Mouse (Mus musculus) cortical plate, adult 2 months (tissue): ENCODE measurements around the gene Aqp1. TPM values are rescaled to one million over a fixed set of nuclear protein-coding genes. Genes with fewer than 3 reads are reported as not detected.

ENCODE experiments used
- H3K27ac ChIP-seq: fragments of 200-500 bp; 2 replicates; pipeline ENCODE4 v1.5.1; 2012; ENCODE audit warnings: low read length, control low read depth, inconsistent platforms; ENCODE audit not compliant: insufficient read depth
- H3K4me1 ChIP-seq: fragments of 200-500 bp; 2 replicates; pipeline ENCODE4 v1.6.1; 2011; ENCODE audit warnings: low read length; ENCODE audit not compliant: control insufficient read depth, insufficient read depth
- H3K4me3 ChIP-seq: fragments of 200-500 bp; 2 replicates; pipeline ENCODE4 v1.5.1; 2011; ENCODE audit warnings: mild to moderate bottlenecking, low read length, control low read depth; ENCODE audit not compliant: insufficient read depth
- CTCF ChIP-seq: fragments of 200-500 bp; IDR thresholded peaks from 2 replicates; pipeline ENCODE4 v1.5.1; 2011; ENCODE audit warnings: mild to moderate bottlenecking, control low read depth, low read length; ENCODE audit not compliant: insufficient read depth; ENCODE audit errors: extremely low read depth
- POLR2A ChIP-seq: fragments of 200-500 bp; IDR thresholded peaks from 2 replicates; pipeline ENCODE4 v1.6.1; 2011; ENCODE audit warnings: mild to moderate bottlenecking, low read length, control low read depth; ENCODE audit not compliant: insufficient read depth; ENCODE audit errors: extremely low read depth
- polyA plus RNA-seq: library from polyadenylated mRNA; depleted of rRNA; stranded (reverse); fragments of >200 nt; gene quantifications from 2 replicates; pipeline ENCODE4 v1.2.3, GENCODE M21; 2012; rRNA removed

The Aqp1 gene
- 0.64 and 0.98 TPM in 2 replicates for polyA plus RNA-seq

DNA sequence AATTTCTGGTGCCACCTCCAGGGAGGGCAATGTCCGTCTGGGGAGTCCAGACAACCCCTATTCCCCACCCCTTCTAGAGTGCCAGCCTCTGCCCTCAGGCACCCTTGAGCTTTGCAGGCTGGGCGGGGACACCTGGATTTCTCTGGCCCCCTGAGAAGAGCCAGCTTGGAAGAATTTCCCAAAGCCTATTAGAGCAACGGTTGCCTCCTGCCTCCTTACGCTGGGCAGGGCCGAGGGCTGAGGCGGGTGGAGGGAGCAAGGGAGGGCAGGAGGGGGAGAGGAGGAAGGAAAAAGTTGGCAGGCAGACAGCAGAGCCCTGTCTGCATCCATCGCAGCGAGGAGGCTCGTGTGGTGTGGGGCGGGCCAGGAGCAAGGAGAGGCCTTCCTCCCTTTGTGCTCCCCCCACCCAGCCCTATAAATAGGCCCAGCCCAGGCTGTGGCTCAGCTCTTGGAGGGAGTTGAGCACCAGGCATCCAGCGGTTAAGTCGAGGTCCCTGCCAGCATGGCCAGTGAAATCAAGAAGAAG is at the start of gene Aqp1:
Gene Aqp1, plus strand, starts transcription at position 444 of the 526 bp plus-strand sequence.
- Histone ChIP-seq H3K4me1 (no peaks in the 10 kb centered on the region), H3K27ac (no peak within 1 kb of the TSS), H3K4me3 (no peak within 1 kb of the TSS)
- TF ChIP-seq POLR2A (no peak), CTCF (no peak)

DNA sequence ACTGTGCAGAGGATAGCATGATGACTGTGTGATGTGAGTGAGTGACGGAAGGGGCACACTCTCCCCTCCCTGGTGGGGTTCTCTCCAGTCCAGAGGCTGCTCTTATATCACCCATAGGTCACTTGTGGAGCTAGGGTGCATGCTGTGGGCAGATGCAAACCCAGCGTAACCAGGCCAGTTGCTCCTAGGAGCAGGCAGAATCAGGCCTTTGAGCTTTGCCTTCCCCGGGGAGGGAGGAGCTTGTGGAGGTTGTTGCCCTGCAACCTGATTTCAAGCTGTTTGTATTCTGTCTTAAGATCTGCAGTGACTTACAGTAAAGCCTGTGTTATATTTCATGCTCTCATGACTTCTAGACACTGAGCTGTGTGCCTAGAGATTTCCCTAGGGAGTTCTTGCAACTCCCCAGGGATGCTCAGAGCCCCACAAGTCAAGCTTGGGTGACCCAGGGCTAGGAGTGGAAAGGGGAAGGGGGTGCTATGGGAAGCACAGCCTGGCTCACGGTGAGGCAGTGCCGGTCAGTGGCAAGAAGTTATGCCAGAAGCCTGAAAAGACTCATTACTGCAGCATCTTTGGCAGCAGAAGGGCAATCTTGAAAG is 48.1 kb upstream of the Aqp1 start:
- H3K4me1 ChIP-seq = no peaks in the 10 kb centered on the region
- TF ChIP-seq CTCF (no peak), POLR2A (no peak)
- no peak overlapping the region for H3K27ac ChIP-seq
- H3K4me3 ChIP-seq = no peak overlapping the region

DNA sequence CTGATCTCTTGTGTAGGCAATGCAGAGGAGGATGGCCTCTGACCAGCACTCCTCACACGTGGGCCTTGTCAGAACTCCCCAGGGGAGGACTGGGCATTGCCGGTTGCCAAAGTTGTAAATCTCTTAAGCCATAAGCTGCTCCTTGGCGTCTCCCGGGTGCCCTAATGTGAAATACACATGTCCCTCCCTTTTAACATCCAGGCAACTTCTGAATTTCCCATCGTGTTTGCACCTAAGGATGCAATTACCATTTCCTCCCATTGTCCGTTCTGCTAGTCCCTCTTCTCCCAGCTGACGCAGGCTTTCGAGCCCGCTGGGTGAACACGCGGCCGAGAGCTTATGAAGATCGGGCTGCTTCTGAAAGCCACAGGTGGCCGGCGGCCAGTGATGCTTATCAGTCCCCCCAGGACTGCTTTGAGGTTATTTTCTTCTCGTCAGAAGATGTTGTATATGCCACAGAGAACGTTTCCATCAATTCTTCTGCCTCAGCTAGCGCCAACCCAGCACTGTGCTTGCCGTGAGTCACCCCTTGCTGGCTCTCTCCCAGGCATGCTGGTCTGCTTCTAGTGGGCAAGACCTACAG is 41.6 kb upstream of the Aqp1 start:
- H3K4me1 ChIP-seq = no peaks in the 10 kb centered on the region; the same call in 1 of the 2 replicates
- H3K4me3 ChIP-seq = no peak overlapping the region
- no peak overlapping the region for H3K27ac ChIP-seq
- TF ChIP-seq POLR2A (no peak), CTCF (no peak)

DNA sequence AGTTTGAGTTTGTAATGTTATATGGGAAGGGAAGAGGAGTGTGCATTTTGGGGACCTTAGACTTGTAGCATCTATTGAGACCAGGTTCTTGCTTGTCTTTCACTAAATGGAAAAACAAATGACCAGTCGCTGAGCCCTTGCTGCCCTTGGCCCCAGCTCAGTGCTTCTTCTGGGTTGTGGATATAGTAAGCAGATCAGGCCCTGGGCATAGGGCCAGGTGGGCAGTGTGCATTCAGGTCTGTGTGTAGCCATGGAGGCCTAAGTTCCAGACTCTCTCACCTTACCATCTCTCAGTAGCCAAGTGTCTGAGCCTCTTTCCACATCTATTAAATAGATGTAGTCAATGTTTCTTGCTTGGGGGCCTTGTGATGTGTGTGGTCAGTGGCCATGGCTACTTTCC is 40.9 kb upstream of the Aqp1 start:
- Histone ChIP-seq H3K4me3 (no peak overlapping the region), H3K27ac (no peak overlapping the region), H3K4me1 (no peaks in the 10 kb centered on the region; the same call in 1 of the 2 replicates)
- no peak for TF ChIP-seq POLR2A
- TF ChIP-seq CTCF = no peak

DNA sequence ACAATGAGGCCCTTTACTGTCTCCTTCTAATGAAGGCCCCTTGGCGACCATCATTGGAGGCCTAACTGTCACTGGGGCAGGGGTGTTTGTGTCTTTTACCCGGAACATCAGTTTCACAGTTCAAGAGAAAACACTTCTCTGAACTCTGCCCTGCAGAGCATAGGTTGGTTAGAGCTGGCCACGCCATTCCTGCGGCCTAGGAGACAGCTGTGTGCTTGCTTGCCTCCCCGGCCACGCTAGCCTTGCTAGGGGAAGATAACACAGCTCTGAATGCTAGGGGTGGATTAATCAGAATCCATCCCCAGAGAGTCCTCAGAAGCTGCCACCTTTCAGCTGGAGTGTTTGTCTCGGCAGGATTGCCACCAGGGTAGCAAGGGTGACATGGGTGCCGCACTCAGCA is 36.8 kb upstream of the Aqp1 start:
- TF ChIP-seq CTCF (no peak), POLR2A (no peak)
- no peak overlapping the region for H3K4me3 ChIP-seq
- no peak overlapping the region for H3K27ac ChIP-seq
- H3K4me1 ChIP-seq = no peaks in the 10 kb centered on the region; the same call in 1 of the 2 replicates

DNA sequence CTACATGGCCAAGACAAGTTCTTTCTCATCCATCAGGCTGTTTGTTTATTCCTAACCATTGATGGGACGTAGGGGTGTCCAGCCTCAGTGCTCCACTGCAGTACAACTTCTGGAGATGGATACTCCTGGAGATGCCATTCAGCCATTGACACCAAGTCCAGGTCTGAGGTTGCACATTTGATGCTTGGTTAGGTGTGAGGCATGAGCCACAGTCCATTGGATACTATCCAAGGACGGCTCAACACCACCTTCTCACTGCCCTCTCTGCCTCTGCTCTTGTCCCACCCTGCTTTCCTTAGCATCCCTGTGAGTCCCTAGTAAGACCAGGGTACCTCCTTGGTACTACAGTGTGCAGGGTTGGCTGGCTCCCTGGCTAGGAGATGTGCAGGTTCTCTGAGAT is 36.3 kb upstream of the Aqp1 start:
- Histone ChIP-seq H3K27ac (no peak overlapping the region), H3K4me1 (no peaks in the 10 kb centered on the region; the same call in 1 of the 2 replicates), H3K4me3 (no peak overlapping the region)
- TF ChIP-seq CTCF = no peak
- TF ChIP-seq POLR2A = no peak

DNA sequence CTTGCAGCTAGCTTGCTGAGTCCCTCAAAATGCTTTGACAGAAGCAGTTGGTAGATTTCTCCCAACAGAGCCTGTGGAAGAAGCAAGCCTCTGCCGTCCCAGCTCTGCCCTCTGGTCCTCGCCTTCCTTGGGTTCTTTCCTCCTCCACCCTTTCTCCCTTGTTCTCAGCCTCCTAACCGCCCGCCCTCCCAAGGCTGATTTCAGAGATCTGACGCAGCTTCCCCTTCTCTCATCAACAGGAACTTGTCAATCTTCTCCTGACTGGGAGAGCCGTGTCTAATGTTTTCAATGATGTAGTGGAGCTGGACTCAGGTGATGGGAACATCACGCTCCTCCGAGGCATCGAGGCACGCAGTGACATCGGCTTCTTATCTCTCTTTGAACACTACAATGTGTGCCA is 35.5 kb upstream of the Aqp1 start:
- TF ChIP-seq CTCF = no peak
- no peak for TF ChIP-seq POLR2A
- Histone ChIP-seq H3K27ac (no peak overlapping the region), H3K4me3 (no peak overlapping the region), H3K4me1 (no peaks in the 10 kb centered on the region; the same call in 1 of the 2 replicates)

DNA sequence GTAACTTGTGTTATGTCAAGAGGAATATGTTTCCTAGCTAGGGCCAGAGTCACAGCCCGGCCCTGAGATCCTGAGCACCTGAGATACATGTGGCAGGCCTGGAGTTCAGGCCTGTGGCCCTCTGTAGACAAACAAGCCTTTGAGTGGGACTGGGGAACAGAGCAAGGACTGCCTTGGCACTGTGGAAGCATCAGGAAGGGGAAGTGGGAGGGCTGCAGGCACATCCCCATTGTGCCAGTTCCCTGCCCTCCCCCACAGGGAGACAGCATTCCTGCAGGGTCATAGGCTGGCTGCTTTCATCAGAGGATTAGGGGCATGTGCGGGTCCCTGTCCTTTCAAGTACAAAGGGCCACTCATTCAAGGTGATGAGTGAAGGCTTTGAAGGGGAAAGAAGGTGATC is 26.1 kb upstream of the Aqp1 start:
- H3K4me1 ChIP-seq = no peaks in the 10 kb centered on the region
- no peak overlapping the region for H3K4me3 ChIP-seq
- no peak overlapping the region for H3K27ac ChIP-seq
- TF ChIP-seq CTCF (no peak), POLR2A (no peak)

DNA sequence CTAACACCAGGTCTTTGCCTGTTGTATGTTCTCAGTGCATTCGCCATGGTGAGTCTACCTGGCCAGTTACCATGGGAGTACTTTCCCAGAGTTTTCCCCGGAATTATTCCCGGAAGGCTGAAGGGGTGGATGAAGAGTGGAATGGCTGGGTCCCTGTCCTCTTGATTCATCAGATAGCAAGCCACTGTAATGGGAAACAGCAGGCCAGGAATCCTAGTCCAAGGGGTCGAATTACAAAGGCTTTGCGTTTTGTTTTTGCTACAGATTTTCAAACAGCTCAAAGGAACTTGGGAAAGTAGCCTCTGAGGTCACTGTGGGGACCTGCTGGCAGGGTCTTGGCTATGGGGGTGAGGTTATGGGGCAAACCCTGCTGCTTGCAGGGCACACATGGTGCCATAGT is 24.3 kb upstream of the Aqp1 start:
- no peak for TF ChIP-seq POLR2A
- no peak for TF ChIP-seq CTCF
- Histone ChIP-seq H3K4me3 (no peak overlapping the region), H3K4me1 (no peaks in the 10 kb centered on the region), H3K27ac (no peak overlapping the region)

DNA sequence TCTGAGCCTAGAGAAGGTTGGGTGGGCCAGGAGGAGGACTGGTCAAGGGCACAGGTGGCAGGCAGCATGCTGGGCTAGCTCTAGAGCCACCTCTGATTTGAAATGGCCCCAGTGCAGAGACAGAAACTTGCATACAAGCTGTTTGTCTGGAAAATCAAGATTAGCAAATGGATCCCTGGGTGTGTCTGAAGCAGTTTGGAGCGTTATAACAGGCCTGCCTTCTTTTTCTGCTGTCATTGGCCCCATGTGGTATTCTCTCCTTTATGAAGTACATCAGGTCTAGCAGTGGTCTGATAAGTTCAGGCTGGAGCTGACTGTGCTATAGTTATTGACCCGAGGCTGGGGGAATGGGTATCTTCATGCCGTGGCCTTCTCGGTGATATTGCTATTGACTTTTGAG is 22.3 kb upstream of the Aqp1 start:
- Histone ChIP-seq H3K27ac (no peak overlapping the region), H3K4me1 (no peaks in the 10 kb centered on the region), H3K4me3 (no peak overlapping the region)
- TF ChIP-seq POLR2A = no peak
- no peak for TF ChIP-seq CTCF

DNA sequence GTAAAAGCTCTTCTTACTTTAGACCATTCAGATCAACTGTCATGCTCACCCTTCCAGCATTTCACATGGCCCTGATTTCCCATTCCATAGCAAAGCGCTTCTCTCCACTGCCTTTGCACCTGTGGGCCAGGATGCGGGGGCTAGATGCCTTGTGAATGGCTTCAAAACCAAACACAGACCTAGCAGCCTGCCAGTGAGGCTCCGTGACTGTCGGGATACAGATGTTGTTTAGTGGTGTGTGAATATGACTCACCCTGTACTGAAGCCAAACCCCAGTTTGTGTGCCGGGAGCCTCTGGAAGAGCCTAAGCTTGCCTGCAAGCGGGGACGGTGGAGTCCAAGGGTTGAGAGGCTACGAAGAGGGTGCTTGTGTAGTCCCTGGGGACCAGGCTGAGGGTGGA is 21.6 kb upstream of the Aqp1 start:
- TF ChIP-seq CTCF (no peak), POLR2A (no peak)
- Histone ChIP-seq H3K4me3 (no peak overlapping the region), H3K27ac (no peak overlapping the region), H3K4me1 (no peaks in the 10 kb centered on the region)
